Mouse (Mus musculus) c-Kit-negative CD71-positive TER-119-positive erythroid progenitor cells, embryonic 14.5 days (primary cell): ENCODE measurements around the gene Bet1l.

Experiments
- DNase-seq: peaks from one replicate; pipeline ENCODE4 v3.0.0-alpha.2; 2013; ENCODE audit warnings: low read depth, low spot score

The Bet1l gene

GRCm38 (mm10) chr7:140858746-140859145, 1.4 kb upstream of the Bet1l start:
- no peak for DNase-seq

DNA sequence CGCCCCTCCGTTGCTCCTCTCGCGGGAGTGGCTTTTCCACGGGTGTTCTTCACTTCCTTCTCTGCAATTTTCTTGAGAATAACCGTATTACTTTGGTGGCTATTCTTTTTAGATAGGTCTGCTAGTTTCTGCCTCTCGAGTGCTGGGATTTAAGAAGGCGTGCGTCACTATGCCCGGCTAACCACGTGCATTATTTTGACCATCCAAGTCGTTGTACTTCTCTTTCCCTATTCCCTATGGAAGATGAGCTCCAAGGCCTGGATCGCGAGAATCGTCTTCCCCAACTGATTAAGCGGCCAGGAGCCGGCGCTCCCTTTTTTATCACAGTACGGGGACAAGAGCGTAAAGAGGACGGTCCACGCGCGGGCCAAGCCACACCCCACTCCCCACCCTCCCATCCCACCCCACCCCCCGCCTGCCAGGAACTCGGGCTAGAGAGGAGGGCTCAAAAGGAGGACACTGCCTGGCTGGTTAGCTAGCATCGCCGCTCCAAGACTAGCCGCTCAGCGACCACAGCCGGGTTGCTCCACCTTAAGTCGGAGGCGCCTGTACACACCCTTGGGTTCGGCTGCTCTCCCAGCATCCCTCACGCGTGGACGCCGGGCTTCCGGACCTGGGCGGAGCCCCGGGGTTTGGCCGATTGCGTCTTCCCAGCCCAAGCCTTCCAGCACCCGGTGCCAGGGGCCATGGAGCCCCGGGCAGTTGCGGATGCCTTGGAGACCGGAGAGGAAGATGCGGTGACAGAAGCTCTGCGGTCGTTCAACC, 410 bp downstream of the Bet1l start, which contains the start of gene Ric8a:
Gene Ric8a (plus strand): TSS at position 173 of the 765 bp plus-strand sequence.
- DNase-seq: peak; percentile 77

GRCm38 (mm10) chr7:140855860-140856784, 1.3 kb downstream of the Bet1l start, which contains the start of gene Gm45785:
Gm45785 (minus strand) TSS chr7:140856331.
- peak; percentile 69 for DNase-seq

DNA sequence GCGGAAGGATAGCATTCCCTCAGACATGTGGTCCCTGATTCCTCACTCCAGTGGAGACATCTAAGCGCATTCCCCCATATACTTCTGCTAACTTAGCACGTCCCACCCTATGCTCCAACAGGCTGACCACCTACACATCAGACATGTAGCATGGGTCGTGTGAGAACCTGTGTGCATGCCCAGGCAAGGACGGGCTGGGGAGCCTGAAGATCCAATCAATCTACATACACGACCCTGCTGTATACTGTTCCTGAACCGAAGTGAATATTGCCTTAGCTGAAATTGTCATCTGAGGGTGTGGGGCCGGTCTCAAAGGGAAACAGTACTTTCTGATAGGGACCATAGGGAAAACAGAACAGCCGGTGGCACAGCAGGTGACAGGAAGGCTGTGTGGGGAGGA, 2.2 kb downstream of the Bet1l start:
- no peak for DNase-seq

DNA sequence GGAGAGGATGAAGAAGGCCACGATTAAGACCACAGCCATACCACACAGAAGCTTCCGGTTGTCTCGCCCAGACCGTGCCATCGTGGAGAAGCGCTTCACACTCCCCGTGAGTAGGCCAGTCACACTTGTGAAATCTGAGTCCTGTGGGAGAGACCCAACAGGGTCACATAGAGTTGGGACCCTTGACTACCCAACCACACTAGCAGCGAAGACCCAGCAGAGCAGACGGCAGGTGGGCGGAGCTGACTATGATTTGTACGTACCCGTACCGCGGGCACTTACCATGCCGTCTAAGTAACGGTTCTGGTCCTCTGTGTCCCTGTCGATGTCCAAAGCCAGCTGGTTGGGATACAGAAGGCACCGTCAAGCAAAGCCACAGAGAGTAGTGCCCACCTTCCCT, 2.9 kb downstream of the Bet1l start:
- DNase-seq: no peak

- no peak for DNase-seq
Observed at GRCm38 (mm10) chr7:140853386-140853785, 4.0 kb downstream of the Bet1l start.

GRCm38 (mm10) chr7:140851916-140852315, 5.5 kb downstream of the Bet1l start:
- no peak for DNase-seq

DNA sequence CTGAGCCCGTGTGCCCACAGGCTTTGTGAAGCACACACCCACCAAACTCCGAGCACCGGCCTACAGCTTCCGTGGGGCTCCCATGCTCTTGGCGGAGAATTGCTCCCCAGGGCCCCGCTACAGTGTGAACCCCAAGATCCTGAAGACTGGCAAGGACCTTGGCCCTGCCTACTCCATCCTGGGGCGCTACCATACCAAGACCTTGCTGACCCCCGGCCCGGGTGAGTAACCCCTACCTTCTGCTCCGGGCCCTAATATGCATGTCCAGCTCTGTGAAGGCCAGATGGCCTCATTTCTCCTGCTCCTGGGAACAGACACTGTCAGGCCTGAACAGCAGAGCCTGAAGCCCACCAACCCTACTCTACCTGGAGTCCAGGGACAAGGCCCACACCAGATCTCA, 8.8 kb downstream of the Bet1l start:
- DNase-seq: no peak

DNA sequence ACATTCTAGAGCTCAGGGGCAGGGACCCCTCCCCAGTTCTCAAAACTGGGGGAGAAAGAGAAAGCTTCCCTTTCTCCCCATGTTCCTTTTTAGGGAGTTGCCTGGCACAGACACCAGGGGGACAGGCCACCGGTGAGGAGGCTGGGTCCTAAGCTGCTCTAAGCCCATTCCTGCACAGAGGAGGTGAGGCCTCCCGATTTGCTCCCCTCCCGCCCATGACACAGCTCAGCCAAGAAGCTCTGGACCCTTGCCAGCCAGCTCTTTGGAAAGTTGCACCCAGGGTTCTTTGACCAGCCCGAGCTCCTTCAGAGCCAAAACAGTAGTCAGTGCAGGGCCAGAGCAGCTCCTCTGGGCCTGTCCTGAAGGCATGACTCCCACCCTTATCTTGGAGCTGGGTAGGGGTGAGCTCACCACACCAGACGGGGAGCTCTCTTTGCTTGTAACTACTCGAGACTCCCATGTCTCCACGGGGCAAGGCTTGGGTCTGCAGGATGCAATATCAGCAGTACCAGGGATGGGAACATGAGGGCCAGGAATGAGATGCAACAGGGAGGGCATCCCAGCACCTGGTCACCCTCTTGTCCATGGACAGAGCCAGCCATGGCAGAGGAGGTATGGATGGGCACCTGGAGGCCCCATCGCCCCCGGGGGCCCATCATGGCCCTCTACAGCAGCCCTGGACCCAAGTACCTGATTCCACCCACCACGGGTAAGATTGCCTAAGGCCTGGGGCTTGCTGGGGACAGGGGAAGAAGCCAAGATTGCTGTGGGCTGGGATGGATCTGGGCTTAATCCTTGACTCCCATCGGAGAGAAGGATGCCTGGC, 9.4 kb downstream of the Bet1l start, which contains the start of gene Odf3:
Gene Odf3 (plus strand): TSS at position 51 of the 826 bp plus-strand sequence.
- DNase-seq: no peak

DNA sequence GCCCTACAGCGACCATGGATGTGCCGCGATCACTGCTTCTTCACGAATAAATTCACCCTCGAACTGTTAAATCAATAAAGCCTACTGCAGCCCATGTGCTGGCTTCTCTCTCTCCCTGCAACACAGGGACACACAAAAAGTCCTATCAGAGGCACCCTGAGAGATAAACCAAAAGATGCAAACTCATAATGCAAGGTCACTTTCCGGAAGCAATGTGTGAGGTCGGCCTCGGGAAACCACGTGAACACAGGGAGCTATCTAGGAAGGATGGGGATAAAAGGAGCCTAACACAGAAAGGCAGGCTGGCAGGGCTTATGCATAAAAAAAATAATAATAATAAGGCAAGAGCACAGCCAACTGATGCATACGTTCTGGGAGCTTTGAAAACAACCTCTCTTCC, 10.7 kb downstream of the Bet1l start:
- no peak for DNase-seq

DNA sequence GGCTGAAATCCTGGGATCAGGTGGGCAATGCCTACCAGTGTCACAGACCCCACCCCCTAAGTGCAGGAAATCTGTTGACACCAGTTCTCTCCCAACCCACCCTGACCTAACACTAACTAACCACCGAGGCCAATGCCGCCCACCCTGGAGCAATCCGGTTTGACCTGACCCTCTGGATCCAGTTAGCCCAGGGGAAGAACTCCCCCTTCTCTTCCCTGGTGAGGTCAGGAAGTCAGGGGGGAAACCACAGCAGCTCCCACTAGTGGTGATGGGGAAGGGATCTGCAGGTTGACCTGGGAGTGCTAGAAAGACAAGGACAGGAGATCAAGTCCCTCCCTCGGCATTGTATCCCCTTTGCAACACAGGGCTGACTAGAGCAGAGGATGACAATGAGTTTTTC, 11.7 kb downstream of the Bet1l start:
- no peak for DNase-seq

DNA sequence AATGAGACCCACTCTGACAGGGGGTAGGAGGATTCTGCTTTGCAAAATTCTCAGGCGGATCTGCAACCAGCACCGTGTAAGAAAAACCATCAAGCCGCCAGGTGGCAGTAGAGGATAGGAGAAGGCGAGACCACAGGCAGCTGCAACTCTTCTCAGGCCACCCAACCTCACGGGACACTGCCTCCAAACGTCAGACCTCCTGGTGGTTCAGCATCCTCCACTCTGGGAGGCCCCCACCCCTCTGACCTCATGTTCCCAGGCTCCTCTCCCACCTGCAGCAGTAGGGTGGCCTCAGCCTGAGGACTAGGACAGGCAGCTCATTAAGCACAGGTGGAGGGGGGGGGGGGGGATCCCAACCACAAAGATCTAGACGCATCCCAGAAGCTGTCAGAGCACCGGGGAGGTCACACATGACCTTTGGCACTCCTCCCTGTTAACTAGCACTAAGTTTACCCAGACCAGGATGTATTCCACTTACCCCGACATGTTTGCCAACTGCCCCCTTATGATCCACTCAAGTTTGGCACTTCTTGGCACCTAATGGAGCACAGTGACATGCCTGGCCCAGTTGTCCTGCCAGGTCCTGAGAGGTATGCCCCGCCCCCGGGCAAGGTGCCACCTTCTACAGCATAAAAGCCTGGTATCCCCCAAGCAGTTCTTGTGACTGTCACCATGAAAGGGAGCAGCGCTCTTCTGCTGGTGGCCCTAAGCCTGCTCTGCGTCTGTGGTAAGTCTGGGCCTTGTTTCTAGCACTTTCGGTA, 12.3 kb downstream of the Bet1l start, which contains the start of gene Scgb1c1:
Gene Scgb1c1 (plus strand): TSS at position 643 of the 761 bp plus-strand sequence.
- DNase-seq: peak; percentile 64

DNA sequence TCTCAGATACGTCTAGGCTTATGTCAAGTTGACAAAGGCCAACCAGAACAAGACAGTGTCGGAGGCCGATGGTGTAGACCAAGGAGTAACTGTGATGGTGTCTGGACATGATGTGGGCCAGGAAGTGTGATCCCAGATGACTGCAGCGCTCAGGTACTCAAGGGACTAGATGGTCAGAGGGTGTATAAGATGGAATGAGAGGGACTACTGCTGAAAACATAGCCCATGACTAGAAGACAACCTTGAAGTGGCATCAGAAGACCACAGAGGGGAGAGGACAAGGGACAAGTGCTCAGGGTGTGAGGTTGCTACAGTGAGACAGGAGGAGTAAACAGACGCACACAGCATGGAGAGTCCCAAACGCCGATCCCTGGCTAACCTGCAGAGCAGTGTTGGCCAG, 13.6 kb downstream of the Bet1l start:
- no peak for DNase-seq

- no peak for DNase-seq
Observed at GRCm38 (mm10) chr7:140840750-140841735, 16.3 kb downstream of the Bet1l start.

DNA sequence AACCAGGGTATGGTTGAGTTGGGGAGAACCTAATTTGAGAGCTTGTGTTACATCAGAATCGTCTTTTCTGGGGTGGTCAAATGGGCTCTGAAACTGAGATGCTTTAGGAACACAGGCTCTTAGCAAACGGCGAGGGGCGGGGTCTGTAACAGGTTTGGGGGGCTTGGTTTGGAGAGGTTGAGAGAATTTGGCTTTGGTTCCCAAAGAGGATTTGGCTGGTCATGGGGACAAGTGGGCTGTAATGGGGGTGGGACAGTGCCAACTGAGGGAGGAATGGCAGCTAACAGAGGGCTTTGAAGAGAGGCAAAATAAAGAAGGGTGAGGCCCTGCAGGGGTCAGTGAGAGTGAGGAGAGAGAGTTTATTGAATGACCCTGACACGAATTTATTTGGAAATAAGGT, 17.8 kb downstream of the Bet1l start:
- no peak for DNase-seq

DNA sequence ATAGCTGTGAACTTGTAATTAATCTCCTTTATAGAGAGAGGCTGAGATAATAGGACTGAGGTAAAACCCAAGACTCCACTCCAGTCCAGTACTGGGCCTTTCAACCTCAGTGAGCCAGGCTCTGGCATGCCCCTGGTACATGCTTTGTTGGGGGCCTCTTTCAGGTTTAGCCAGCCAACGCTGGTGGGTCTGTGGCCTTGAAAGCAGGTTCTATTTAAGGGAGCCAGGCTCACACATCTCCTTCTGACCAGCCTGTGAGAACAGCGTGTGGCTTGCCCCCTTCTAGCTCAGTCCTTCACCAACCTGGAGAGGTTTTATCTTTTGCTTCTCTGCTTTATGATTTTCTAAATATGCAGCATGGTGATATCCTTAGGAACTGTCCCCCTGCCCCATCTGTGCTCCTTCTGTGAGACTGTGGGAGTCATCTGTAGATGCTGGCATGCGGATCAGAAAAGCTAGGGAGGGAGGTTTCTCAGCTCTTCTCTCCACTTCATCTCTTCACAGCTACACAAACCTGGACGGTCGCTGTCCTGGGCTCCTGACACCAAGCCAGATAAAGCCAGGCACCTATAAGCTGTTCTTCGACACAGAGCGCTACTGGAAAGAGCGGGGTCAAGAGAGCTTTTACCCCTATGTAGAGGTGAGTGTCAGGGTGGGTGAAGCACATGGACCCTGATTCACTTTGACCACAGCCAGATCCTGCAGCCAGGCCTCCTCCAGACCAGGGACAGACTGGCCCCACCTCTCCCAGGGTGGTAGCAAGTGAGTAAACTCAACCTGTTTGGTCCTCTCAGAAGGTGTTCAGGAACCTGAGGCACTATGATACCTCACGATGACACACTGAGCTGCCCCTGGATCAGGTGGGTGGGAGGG, 20.9 kb downstream of the Bet1l start:
- no peak for DNase-seq

DNA sequence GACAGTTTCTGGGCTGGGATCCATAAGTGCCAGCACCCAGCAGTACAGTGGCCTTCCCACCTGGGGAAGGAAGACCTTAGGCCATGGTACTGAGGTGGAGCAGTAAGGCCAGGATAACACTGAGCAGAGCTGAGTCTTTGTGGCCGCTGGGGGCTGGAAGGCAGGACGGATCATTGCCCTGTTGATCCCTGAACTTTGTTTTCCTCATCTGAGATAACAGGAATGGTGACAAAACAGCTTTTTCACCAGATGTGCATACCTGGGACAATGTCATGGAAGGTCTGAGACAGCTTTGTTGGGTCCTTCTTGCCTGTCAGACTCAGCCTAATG, 21.7 kb downstream of the Bet1l start:
- DNase-seq: no peak

GRCm38 (mm10) chr7:140834968-140835757, 22.2 kb downstream of the Bet1l start, which contains the start of gene Urah:
Urah (plus strand) TSS chr7:140835018.
- DNase-seq: no peak
